In the genomic region with DNA sequence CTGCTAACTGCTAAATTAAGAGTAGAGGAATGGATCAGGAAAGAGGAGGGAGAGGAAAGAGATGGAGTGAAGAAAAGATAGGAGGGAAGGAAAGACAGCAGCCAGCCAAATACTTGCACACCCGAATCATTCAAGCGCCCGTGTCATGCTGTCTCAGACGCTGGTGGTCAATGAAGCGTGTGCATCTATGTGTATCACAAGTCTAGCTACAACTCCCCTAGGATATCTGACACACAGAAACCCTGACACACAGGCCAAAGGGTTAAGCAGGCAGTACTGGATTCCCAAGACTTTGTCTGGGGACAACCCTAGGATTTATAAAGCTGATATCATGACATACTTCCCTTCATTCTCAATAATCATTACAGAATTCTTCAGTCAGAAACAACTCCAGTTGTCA, we compare ENCODE assay signal across 22 mouse cellular contexts.
DNase-seq lines count a peak whose midpoint lies in the region; ATAC-seq and TF ChIP-seq lines count a peak whose summit lies in the region.
"Had no signal": no experiment of that assay in that cellular context is flagged by ENCODE, and none has a peak within 500 bp of the region (broad histone marks: within the 10 kb centered on the region; RNA-seq: fewer than 3 reads in every experiment).

No protein-coding gene starts in this region.

- H3K27me3 ChIP-seq in hindbrain, postnatal 0 days (ENCODE audit: insufficient read depth, low read length) = no peaks in the 10 kb centered on the region
- no peaks in the 10 kb centered on the region for H3K27me3 ChIP-seq in hindbrain, embryonic 13.5 days
- no peaks in the 10 kb centered on the region for H3K27me3 ChIP-seq in heart, embryonic 12.5 days (replicated peaks)
- H3K27me3 ChIP-seq: CH12.LX; embryonic facial prominence, embryonic 12.5 days; forebrain, embryonic 13.5 days; forebrain, embryonic 15.5 days; Patski had no signal

- H3K27ac ChIP-seq in hindbrain, postnatal 0 days = no peak overlapping the region
- no peak overlapping the region for H3K27ac ChIP-seq in hindbrain, embryonic 13.5 days
- H3K27ac ChIP-seq in heart, embryonic 12.5 days (ENCODE audit: poor library complexity, severe bottlenecking) = no peak overlapping the region
- H3K27ac ChIP-seq: embryonic facial prominence, embryonic 10.5 days; embryonic facial prominence, embryonic 12.5 days; forebrain, embryonic 13.5 days; forebrain, embryonic 15.5 days had no signal

- H3K4me2 ChIP-seq in hindbrain, postnatal 0 days (ENCODE audit: low read depth, low read length) = no peak overlapping the region
- no peak overlapping the region for H3K4me2 ChIP-seq in hindbrain, embryonic 13.5 days
- no peak overlapping the region for H3K4me2 ChIP-seq in heart, embryonic 12.5 days
- H3K4me2 ChIP-seq: embryonic facial prominence, embryonic 12.5 days; forebrain, embryonic 13.5 days; forebrain, embryonic 15.5 days had no signal

- ATAC-seq in hindbrain, postnatal 0 days = no peak
- ATAC-seq in hindbrain, embryonic 13.5 days (ENCODE audit: low FRiP score) = no peak
- ATAC-seq in heart, embryonic 12.5 days (ENCODE audit: insufficient number of reproducible peaks, low FRiP score) = no peak
- ATAC-seq: activated CD4-positive, CD25-positive, alpha-beta regulatory T cell, adult 4 months; CD4-positive, CD25-positive, alpha-beta regulatory T cell, adult 4 months; forebrain, embryonic 13.5 days; forebrain, embryonic 15.5 days; Patski had no signal

- intact Hi-C loops in left cerebral cortex, postnatal 4 days (cut with DNase I) = no loop called here
- intact Hi-C loops in left cerebral cortex, postnatal 10 days (cut with DNase I) = no loop called here

- DNase-seq in hindbrain, postnatal 0 days (ENCODE audit: low spot score) = peak; percentile 31
- peak; percentile 3 for DNase-seq in left cerebral cortex, postnatal 4 days
- no peak for DNase-seq in left cerebral cortex, postnatal 10 days (ENCODE audit: extremely low spot score in 1 of 2, low spot score in 2 of 2)
- DNase-seq: adrenal gland, adult 8-10 months; adrenal gland, postnatal 14 days; adrenal gland, postnatal 36 days; B cell, adult 2 months; cerebellum, adult 11-12 months; cerebellum, adult 2 months; cerebellum, adult 9-10 months; cerebellum, postnatal 25 days had no signal

- WGBS in hindbrain, postnatal 0 days = 63% methylated on average over 5 of the region's 5 CpGs
- 62% methylated on average over 5 of the region's 5 CpGs for WGBS in hindbrain, embryonic 13.5 days
- 83% methylated on average over 5 of the region's 5 CpGs for WGBS in heart, embryonic 12.5 days

- no peak for TF ChIP-seq CTCF in hindbrain, postnatal 0 days (IDR thresholded peaks at IDR 0.05; ENCODE audit: low read depth)

- H3K9ac ChIP-seq in hindbrain, postnatal 0 days (replicated peaks; ENCODE audit: low read length) = no peak overlapping the region
- no peak overlapping the region for H3K9ac ChIP-seq in hindbrain, embryonic 13.5 days
- H3K9ac ChIP-seq in heart, embryonic 12.5 days = no peak overlapping the region
- H3K9ac ChIP-seq: embryonic facial prominence, embryonic 12.5 days; forebrain, embryonic 13.5 days; forebrain, embryonic 15.5 days had no signal

- 0 out of 2 replicates have a peak, but pooled peaks cover 10% of the 10 kb centered on the region for H3K4me1 ChIP-seq in hindbrain, postnatal 0 days (ENCODE audit: insufficient read depth, low read length)
- H3K4me1 ChIP-seq in hindbrain, embryonic 13.5 days (replicated peaks) = peaks cover 7% of the 10 kb centered on the region; the same call in 1 of the 2 replicates
- 0 out of 2 replicates have a peak, but pooled peaks cover 2% of the 10 kb centered on the region for H3K4me1 ChIP-seq in heart, embryonic 12.5 days (replicated peaks)
- H3K4me1 ChIP-seq: embryonic facial prominence, embryonic 10.5 days; embryonic facial prominence, embryonic 12.5 days had no signal

- no peaks in the 10 kb centered on the region for H3K36me3 ChIP-seq in hindbrain, postnatal 0 days (ENCODE audit: insufficient read depth, low read length)
- H3K36me3 ChIP-seq in hindbrain, embryonic 13.5 days = no peaks in the 10 kb centered on the region
- H3K36me3 ChIP-seq in heart, embryonic 12.5 days = no peaks in the 10 kb centered on the region
- H3K36me3 ChIP-seq: embryonic facial prominence, embryonic 10.5 days; embryonic facial prominence, embryonic 12.5 days; forebrain, embryonic 15.5 days; G1E had no signal

- H3K4me3 ChIP-seq in hindbrain, postnatal 0 days (ENCODE audit: low read length) = no peak overlapping the region
- H3K4me3 ChIP-seq in hindbrain, embryonic 13.5 days = no peak overlapping the region
- no peak overlapping the region for H3K4me3 ChIP-seq in heart, embryonic 12.5 days
- H3K4me3 ChIP-seq: embryonic facial prominence, embryonic 10.5 days; embryonic facial prominence, embryonic 12.5 days; forebrain, embryonic 13.5 days; forebrain, embryonic 15.5 days had no signal

- no peaks in the 10 kb centered on the region for H3K9me3 ChIP-seq in hindbrain, postnatal 0 days (ENCODE audit: low read length)
- no peaks in the 10 kb centered on the region for H3K9me3 ChIP-seq in hindbrain, embryonic 13.5 days
- no peaks in the 10 kb centered on the region for H3K9me3 ChIP-seq in heart, embryonic 12.5 days (replicated peaks)
- H3K9me3 ChIP-seq: embryonic facial prominence, embryonic 10.5 days; embryonic facial prominence, embryonic 12.5 days; forebrain, embryonic 13.5 days; forebrain, embryonic 15.5 days had no signal

Comparison
In these comparisons a context has a peak if more than half of its experiments do, and no peak if none do; other contexts are left out.
1. DNase-seq: peak in hindbrain, postnatal 0 days (single experiment) and left cerebral cortex, postnatal 4 days (single experiment); none in left cerebral cortex, postnatal 10 days (0 of 2).